In genomic region chr17:8195685-8196376, GRCm38 (mm10) we compare ENCODE assay signal across 22 mouse cellular contexts. TPM values are rescaled to one million over a fixed set of nuclear protein-coding genes. Genes with fewer than 3 reads are reported as not detected.
DNase-seq lines count a peak whose midpoint lies in the region; ATAC-seq and TF ChIP-seq lines count a peak whose summit lies in the region.
"Had no signal": no experiment of that assay in that cellular context is flagged by ENCODE, and none has a peak within 500 bp of the region (broad histone marks: within the 10 kb centered on the region; RNA-seq: fewer than 3 reads in every experiment).

No protein-coding gene starts in this region.

- H3K4me1 ChIP-seq in heart, adult 2 months (ENCODE audit: control insufficient read depth, insufficient read depth, low read length) = no peaks in the 10 kb centered on the region
- H3K4me1 ChIP-seq: heart, embryonic 12.5 days; hindbrain, embryonic 12.5 days; limb, embryonic 13.5 days; lung, embryonic 15.5 days; stomach, embryonic 15.5 days had no signal

- no peaks in the 10 kb centered on the region for H3K27me3 ChIP-seq in splenic B cell, adult 2 months (ENCODE audit: control insufficient read depth, insufficient read depth, low read length, poor library complexity, severe bottlenecking)
- H3K27me3 ChIP-seq in heart, adult 2 months (ENCODE audit: control insufficient read depth, insufficient read depth, low read length) = no peaks in the 10 kb centered on the region
- H3K27me3 ChIP-seq: heart, embryonic 12.5 days; hindbrain, embryonic 12.5 days; limb, embryonic 13.5 days; lung, embryonic 15.5 days; stomach, embryonic 15.5 days had no signal

- peak; percentile 13 for DNase-seq in kidney, adult 9 months
- no peak for DNase-seq in kidney, postnatal 10 days
- peak; percentile 72 to 76 for DNase-seq in spleen, postnatal 36 days (ENCODE audit: low spot score in 2 of 2)
- no peak for DNase-seq in spleen, postnatal 10 days (ENCODE audit: low spot score in 2 of 2)
- peak; percentile 91 for DNase-seq in splenic B cell, adult 2 months (ENCODE audit: low read depth, low spot score)
- DNase-seq in layer of hippocampus, postnatal 25 days (ENCODE audit: extremely low spot score in 1 of 2, low spot score in 1 of 2) = no peak
- no peak for DNase-seq in heart, adult 2 months
- DNase-seq: adrenal gland, postnatal 36 days; cerebellum, adult 11-12 months; forebrain, postnatal 0 days; gastrocnemius, postnatal 10 days; kidney, postnatal 25 days; midbrain, embryonic 14.5 days; thymus, postnatal 36 days had no signal

- no peak overlapping the region for H3K4me3 ChIP-seq in heart, adult 2 months
- H3K4me3 ChIP-seq: heart, embryonic 12.5 days; hindbrain, embryonic 12.5 days; limb, embryonic 13.5 days; lung, embryonic 15.5 days; stomach, embryonic 15.5 days had no signal

- H3K9ac ChIP-seq in heart, adult 2 months (ENCODE audit: low read depth, low read length) = no peak overlapping the region
- H3K9ac ChIP-seq: forebrain, postnatal 0 days; heart, embryonic 12.5 days; hindbrain, embryonic 12.5 days; limb, embryonic 13.5 days; lung, embryonic 15.5 days; stomach, embryonic 15.5 days had no signal

- intact Hi-C loops in heart, adult 2 months (cut with DNase I) = no loop called here

- ATAC-seq in inflammation-experienced regulatory T-cells, adult 6 months = peak; percentile 73
- ATAC-seq: forebrain, postnatal 0 days; intestine, postnatal 0 days had no signal

- no peak for TF ChIP-seq POLR2A in heart, adult 2 months (IDR thresholded peaks at IDR 0.05; ENCODE audit: insufficient read depth, low read depth, low read length)

- WGBS in heart, adult 2 months = 81% methylated on average over 8 of the region's 8 CpGs

- no peak overlapping the region for H3K27ac ChIP-seq in heart, adult 2 months
- H3K27ac ChIP-seq: hindbrain, embryonic 12.5 days; limb, embryonic 13.5 days; lung, embryonic 15.5 days; stomach, embryonic 15.5 days had no signal

- TF ChIP-seq CTCF in heart, adult 2 months (IDR thresholded peaks at IDR 0.05) = no peak

- H3K79me2 ChIP-seq in heart, adult 2 months (replicated peaks; ENCODE audit: control insufficient read depth, insufficient read depth, low read length) = no peaks in the 10 kb centered on the region

- TF ChIP-seq EP300 in heart, adult 2 months (IDR thresholded peaks at IDR 0.05; ENCODE audit: insufficient read depth, low read depth, low read length) = no peak

- H3K36me3 ChIP-seq in splenic B cell, adult 2 months (ENCODE audit: control insufficient read depth, insufficient read depth, low read length, poor library complexity, severe bottlenecking) = peaks cover 16% of the 10 kb centered on the region; the same call in 1 of the 2 replicates
- H3K36me3 ChIP-seq in heart, adult 2 months (ENCODE audit: control insufficient read depth, insufficient read depth, low read length) = no peaks in the 10 kb centered on the region; the same call in 1 of the 2 replicates

RNA-seq across cellular contexts. Expression of gene Fgfr1op, which starts 30.5 kb away (rescaled TPM):
- polyA plus RNA-seq in inflammation-experienced regulatory T-cells, adult 6 months (2017; shearing (Covaris generic)) = 10 to 100 TPM; 22.8 to 31.0 (median 24.2) TPM
- 10 to 100 TPM; 15.3 to 15.7 TPM for total RNA-seq in layer of hippocampus, postnatal 25 days (2021)
- total RNA-seq in heart, adult 2 months (2021) = 10 to 100 TPM; 15.7 to 15.8 TPM
- 3.0 and 6.7 TPM in 2 replicates for polyA plus RNA-seq in heart, adult 2 months (2012; rRNA removed)

RNA-seq across cellular contexts. Expression of gene Ccr6, which starts 40.0 kb away (rescaled TPM):
- polyA plus RNA-seq in inflammation-experienced regulatory T-cells, adult 6 months (2017; shearing (Covaris generic)) = 100 to 1,000 TPM in 2 of 3 experiments, 10 to 100 TPM in 1; 42.1 to 112 (median 100) TPM
- total RNA-seq in layer of hippocampus, postnatal 25 days (2021) = under 1 TPM; 0.22 to 0.38 TPM
- not detected for total RNA-seq in heart, adult 2 months (2021)
- 0.56 and 0.62 TPM in 2 replicates for polyA plus RNA-seq in heart, adult 2 months (2012; rRNA removed)
- total RNA-seq: adrenal gland, postnatal 36 days; forebrain, postnatal 0 days; gastrocnemius, postnatal 10 days had no signal
- polyA plus RNA-seq: forebrain, postnatal 0 days; heart, embryonic 12.5 days; hindbrain, embryonic 12.5 days; limb, embryonic 13.5 days; lung, embryonic 15.5 days; midbrain, embryonic 14.5 days; neural tube, embryonic 14.5 days had no signal

RNA-seq across cellular contexts. Expression of gene Rnaset2a, which starts 47.9 kb away (rescaled TPM):
- 10 to 100 TPM; 41.7 to 52.1 (median 51.3) TPM for polyA plus RNA-seq in inflammation-experienced regulatory T-cells, adult 6 months (2017; shearing (Covaris generic))
- 1 to 10 TPM; 6.0 to 6.3 TPM for total RNA-seq in layer of hippocampus, postnatal 25 days (2021)
- total RNA-seq in heart, adult 2 months (2021) = 10 to 100 TPM; 22.1 to 28.9 TPM
- polyA plus RNA-seq in heart, adult 2 months (2012; rRNA removed) = 44.9 and 46.0 TPM in 2 replicates

RNA-seq across cellular contexts. Expression of gene Gm49673, which starts 48.2 kb away (rescaled TPM):
- polyA plus RNA-seq in inflammation-experienced regulatory T-cells, adult 6 months (2017; shearing (Covaris generic)) = under 1 TPM in 1 of 3 experiments, not detected in 2; 0.26 TPM
- total RNA-seq in layer of hippocampus, postnatal 25 days (2021) = under 1 TPM; 0.10 to 0.63 TPM
- total RNA-seq in heart, adult 2 months (2021) = not detected
- polyA plus RNA-seq in heart, adult 2 months (2012; rRNA removed) = 0.20 TPM in 1 of 2 replicates, not detected in the other
- polyA plus RNA-seq: heart, embryonic 12.5 days; hindbrain, embryonic 12.5 days; intestine, postnatal 0 days; midbrain, embryonic 14.5 days had no signal

Comparison
In these comparisons a context has a peak if more than half of its experiments do, and no peak if none do; other contexts are left out.
1. DNase-seq: peak in kidney, adult 9 months (single experiment), spleen, postnatal 36 days (2 of 2) and splenic B cell, adult 2 months (single experiment); none in kidney, postnatal 10 days (single experiment), spleen, postnatal 10 days (0 of 2), layer of hippocampus, postnatal 25 days (0 of 2) and heart, adult 2 months (0 of 2).